In genomic region chr13:43011516-43011915, GRCm38 (mm10) we compare ENCODE assay signal across 20 mouse cellular contexts.
DNase-seq lines count a peak whose midpoint lies in the region; ATAC-seq and TF ChIP-seq lines count a peak whose summit lies in the region.
"Had no signal": no experiment of that assay in that cellular context is flagged by ENCODE, and none has a peak within 500 bp of the region (broad histone marks: within the 10 kb centered on the region; RNA-seq: fewer than 3 reads in every experiment).

No protein-coding gene starts in this region.

- TF ChIP-seq POLR2A in kidney, adult 2 months (IDR thresholded peaks at IDR 0.05; ENCODE audit: low read depth, low read length): no peak

- H3K4me2 ChIP-seq in forebrain, embryonic 14.5 days (ENCODE audit: low read length): no peak overlapping the region
- H3K4me2 ChIP-seq in forebrain, embryonic 12.5 days: no peak overlapping the region
- no peak overlapping the region for H3K4me2 ChIP-seq in lung, postnatal 0 days (replicated peaks; ENCODE audit: low read depth, low read length)
- H3K4me2 ChIP-seq: embryonic facial prominence, embryonic 13.5 days; heart, embryonic 15.5 days; hindbrain, embryonic 15.5 days; limb, embryonic 12.5 days had no signal

- H3K9me3 ChIP-seq in forebrain, embryonic 14.5 days (replicated peaks; ENCODE audit: control insufficient read depth, low read length): no peaks in the 10 kb centered on the region
- no peaks in the 10 kb centered on the region for H3K9me3 ChIP-seq in forebrain, embryonic 12.5 days
- no peaks in the 10 kb centered on the region for H3K9me3 ChIP-seq in lung, postnatal 0 days (ENCODE audit: low read length)
- H3K9me3 ChIP-seq: embryonic facial prominence, embryonic 13.5 days; heart, embryonic 15.5 days; hindbrain, embryonic 15.5 days; limb, embryonic 12.5 days; megakaryocyte, embryonic 14.5 days had no signal

- DNase-seq in forebrain, embryonic 14.5 days (ENCODE audit: low spot score): peak; percentile 53
- DNase-seq in heart, postnatal 4 days: peak; percentile 13
- no peak for DNase-seq in heart, postnatal 36 days
- peak; percentile 65 for DNase-seq in lung, postnatal 0 days (ENCODE audit: low spot score)
- DNase-seq in lung, adult 18-20 months: no peak
- peak; percentile 41 for DNase-seq in adipocyte (ENCODE audit: low spot score)
- no peak for DNase-seq in kidney, adult 2 months
- DNase-seq: cerebellum, adult 11 months; gastrocnemius, postnatal 25 days; kidney, adult 18-20 months; kidney, postnatal 25 days; right cerebral cortex, postnatal 14 days had no signal

- no peak overlapping the region for H3K4me3 ChIP-seq in forebrain, embryonic 14.5 days (ENCODE audit: low read depth, low read length)
- H3K4me3 ChIP-seq in forebrain, embryonic 12.5 days (replicated peaks): no peak overlapping the region
- no peak overlapping the region for H3K4me3 ChIP-seq in lung, postnatal 0 days (ENCODE audit: low read depth, low read length)
- H3K4me3 ChIP-seq in kidney, adult 2 months (ENCODE audit: insufficient read depth, low read depth, low read length): no peak overlapping the region
- H3K4me3 ChIP-seq: embryonic facial prominence, embryonic 13.5 days; heart, embryonic 15.5 days; hindbrain, embryonic 15.5 days; limb, embryonic 12.5 days; megakaryocyte, embryonic 14.5 days had no signal

- TF ChIP-seq CTCF in lung, postnatal 0 days (IDR thresholded peaks at IDR 0.05): no peak
- no peak for TF ChIP-seq CTCF in kidney, adult 2 months (conservative IDR thresholded peaks at IDR 0.05; ENCODE audit: insufficient read depth, insufficient read length, low read depth, low read length)

- H3K27me3 ChIP-seq in forebrain, embryonic 14.5 days (replicated peaks; ENCODE audit: control insufficient read depth, insufficient read depth, low read length): no peaks in the 10 kb centered on the region
- H3K27me3 ChIP-seq in forebrain, embryonic 12.5 days: no peaks in the 10 kb centered on the region
- no peaks in the 10 kb centered on the region for H3K27me3 ChIP-seq in lung, postnatal 0 days (replicated peaks; ENCODE audit: insufficient read depth, low read length)
- no peaks in the 10 kb centered on the region for H3K27me3 ChIP-seq in kidney, adult 2 months (replicated peaks; ENCODE audit: control insufficient read depth, insufficient read depth, low read length)
- H3K27me3 ChIP-seq: embryonic facial prominence, embryonic 13.5 days; heart, embryonic 15.5 days; hindbrain, embryonic 15.5 days; limb, embryonic 12.5 days; megakaryocyte, embryonic 14.5 days; Patski had no signal

- H3K9ac ChIP-seq in forebrain, embryonic 14.5 days (ENCODE audit: low read length): no peak overlapping the region
- no peak overlapping the region for H3K9ac ChIP-seq in forebrain, embryonic 12.5 days
- H3K9ac ChIP-seq in lung, postnatal 0 days (replicated peaks; ENCODE audit: low read depth): no peak overlapping the region
- H3K9ac ChIP-seq: embryonic facial prominence, embryonic 13.5 days; heart, embryonic 15.5 days; hindbrain, embryonic 15.5 days; limb, embryonic 12.5 days; liver, embryonic 14.5 days had no signal

- no peaks in the 10 kb centered on the region for H3K36me3 ChIP-seq in forebrain, embryonic 14.5 days (ENCODE audit: control insufficient read depth, insufficient read depth, low read length)
- H3K36me3 ChIP-seq in forebrain, embryonic 12.5 days (replicated peaks): no peaks in the 10 kb centered on the region
- no peaks in the 10 kb centered on the region for H3K36me3 ChIP-seq in lung, postnatal 0 days (ENCODE audit: insufficient read depth, low read length)
- no peaks in the 10 kb centered on the region for H3K36me3 ChIP-seq in kidney, adult 2 months (ENCODE audit: control insufficient read depth, insufficient read depth, low read length)
- H3K36me3 ChIP-seq: embryonic facial prominence, embryonic 13.5 days; heart, embryonic 15.5 days; hindbrain, embryonic 15.5 days; limb, embryonic 12.5 days had no signal

- TF ChIP-seq EP300 in lung, postnatal 0 days (IDR thresholded peaks at IDR 0.05): no peak

- intact Hi-C loops in heart, postnatal 36 days (cut with DNase I): no loop called here

- H3K27ac ChIP-seq in forebrain, embryonic 14.5 days (ENCODE audit: low read depth, low read length): no peak overlapping the region
- no peak overlapping the region for H3K27ac ChIP-seq in forebrain, embryonic 12.5 days
- H3K27ac ChIP-seq in lung, postnatal 0 days (ENCODE audit: low read length): no peak overlapping the region
- H3K27ac ChIP-seq in kidney, adult 2 months (ENCODE audit: insufficient read depth, low read depth, low read length): no peak overlapping the region
- H3K27ac ChIP-seq: embryonic facial prominence, embryonic 13.5 days; heart, embryonic 15.5 days; hindbrain, embryonic 15.5 days; limb, embryonic 12.5 days; liver, embryonic 14.5 days had no signal

- H3K4me1 ChIP-seq in forebrain, embryonic 14.5 days (ENCODE audit: control insufficient read depth, insufficient read depth, low read length): peaks cover 3% of the 10 kb centered on the region; the same call in 1 of the 2 replicates
- H3K4me1 ChIP-seq in forebrain, embryonic 12.5 days: peaks cover 12% of the 10 kb centered on the region
- no peaks in the 10 kb centered on the region for H3K4me1 ChIP-seq in lung, postnatal 0 days (ENCODE audit: insufficient read depth, low read depth, low read length)
- no peaks in the 10 kb centered on the region; the same call in 1 of the 2 replicates for H3K4me1 ChIP-seq in kidney, adult 2 months (ENCODE audit: control insufficient read depth, insufficient read depth, low read length)
- H3K4me1 ChIP-seq: embryonic facial prominence, embryonic 13.5 days; hindbrain, embryonic 15.5 days; limb, embryonic 12.5 days had no signal

- no peak for ATAC-seq in forebrain, embryonic 14.5 days
- no peak for ATAC-seq in forebrain, embryonic 12.5 days (ENCODE audit: low FRiP score)
- peak; percentile 67 for ATAC-seq in lung, postnatal 0 days
- ATAC-seq: Patski had no signal

- 32% methylated on average over 3 of the region's 3 CpGs for WGBS in forebrain, embryonic 14.5 days
- WGBS in forebrain, embryonic 12.5 days: 41% methylated on average over 3 of the region's 3 CpGs
- 36% methylated on average over 3 of the region's 3 CpGs for WGBS in lung, postnatal 0 days
- 80% methylated on average over 3 of the region's 3 CpGs for WGBS in kidney, adult 2 months

Comparison
In these comparisons a context has a peak if more than half of its experiments do, and no peak if none do; other contexts are left out.
1. DNase-seq: peak in forebrain, embryonic 14.5 days (single experiment), heart, postnatal 4 days (single experiment), lung, postnatal 0 days (single experiment) and adipocyte (single experiment); none in heart, postnatal 36 days (0 of 2), lung, adult 18-20 months (0 of 2) and kidney, adult 2 months (single experiment).